Mouse (Mus musculus): ENCODE results near the gene Enc1.

Enc1 gene

DNA sequence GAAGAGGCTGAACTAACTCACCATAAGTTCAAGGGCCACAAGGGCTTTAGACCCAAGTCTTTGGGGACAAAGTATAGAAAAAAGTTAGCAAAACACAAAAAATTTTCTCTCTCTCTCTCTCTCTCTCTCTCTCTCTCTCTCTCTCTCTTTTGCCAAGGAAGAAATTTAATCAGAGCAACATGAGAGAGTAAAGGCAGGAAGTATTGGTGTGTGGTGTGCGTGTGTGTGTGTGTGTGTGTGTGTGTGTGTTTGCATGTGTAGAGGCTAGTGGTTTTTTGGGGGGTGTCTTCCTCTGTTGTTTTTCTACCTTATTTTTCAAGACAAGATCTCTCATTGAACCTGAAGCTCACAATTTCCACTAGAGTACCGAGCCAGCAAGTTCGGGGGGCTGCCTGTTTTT, 46.1 kb downstream of the Enc1 start:
- DNase-seq (ENCODE audit: low read depth in 1 of 2, low spot score in 2 of 2), result no peak

DNA sequence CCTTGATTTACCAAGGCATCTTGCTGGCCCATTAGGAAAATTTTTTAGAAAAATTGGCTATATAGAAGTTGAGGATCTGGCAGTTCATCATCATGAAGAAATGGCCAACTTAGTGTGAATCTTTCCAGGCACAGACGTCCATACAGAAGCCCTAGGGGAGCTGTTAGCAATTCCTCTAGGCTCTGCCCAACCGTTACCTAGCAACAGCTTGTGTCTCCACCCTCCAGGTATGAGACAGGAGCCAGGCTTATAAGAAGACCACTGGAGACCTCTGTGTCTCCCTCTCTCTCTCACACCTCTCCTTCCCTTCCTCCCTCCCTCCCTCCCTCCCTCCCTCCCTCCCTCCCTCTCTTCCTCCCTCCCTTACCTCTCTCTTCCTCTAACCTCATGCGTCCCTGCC, 49.8 kb downstream of the Enc1 start:
- no peak for DNase-seq (ENCODE audit: low read depth in 1 of 2, low spot score in 2 of 2)

DNA sequence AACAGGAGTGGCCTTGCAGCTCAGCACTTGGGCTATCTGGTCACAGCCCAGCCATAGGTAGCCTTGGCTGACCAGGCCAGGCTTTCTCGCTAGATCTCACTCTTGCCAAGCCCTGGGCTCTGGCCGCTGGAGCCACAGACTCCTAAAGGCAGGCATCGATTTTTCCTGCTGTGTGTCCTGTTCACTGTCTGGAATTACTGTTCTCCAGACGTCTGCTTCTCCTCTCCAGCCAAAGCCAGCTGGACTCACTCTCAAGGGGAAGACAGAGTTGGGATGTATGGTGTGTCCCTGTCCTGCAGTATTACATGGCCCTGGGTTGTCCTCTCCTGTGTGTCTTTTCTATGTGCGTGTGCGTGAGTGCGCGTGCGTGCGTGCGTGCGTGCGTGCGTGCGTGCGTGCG, 50.4 kb downstream of the Enc1 start:
- DNase-seq (ENCODE audit: low read depth in 1 of 2, low spot score in 2 of 2), result no peak

DNA sequence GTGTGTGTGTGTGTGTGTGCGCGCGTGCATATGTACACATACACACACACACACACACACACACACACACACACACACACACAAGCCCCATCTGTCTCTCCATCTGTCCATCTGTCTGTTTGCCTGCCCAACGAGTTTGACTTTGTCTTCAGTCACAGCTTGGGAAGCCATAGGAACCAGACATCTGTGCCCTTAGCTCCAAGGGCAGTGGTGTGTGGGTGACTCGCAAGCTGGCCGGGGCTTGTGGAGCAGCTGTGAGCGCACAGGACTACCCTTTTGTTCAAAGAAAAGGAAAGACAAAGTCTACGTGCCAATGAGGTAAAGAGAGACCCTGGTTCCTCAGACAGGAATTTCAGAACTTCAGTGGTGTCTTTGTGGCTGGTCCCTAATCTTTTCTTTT, 51.1 kb downstream of the Enc1 start:
- no peak for DNase-seq (ENCODE audit: low read depth in 1 of 2, low spot score in 2 of 2)

DNA sequence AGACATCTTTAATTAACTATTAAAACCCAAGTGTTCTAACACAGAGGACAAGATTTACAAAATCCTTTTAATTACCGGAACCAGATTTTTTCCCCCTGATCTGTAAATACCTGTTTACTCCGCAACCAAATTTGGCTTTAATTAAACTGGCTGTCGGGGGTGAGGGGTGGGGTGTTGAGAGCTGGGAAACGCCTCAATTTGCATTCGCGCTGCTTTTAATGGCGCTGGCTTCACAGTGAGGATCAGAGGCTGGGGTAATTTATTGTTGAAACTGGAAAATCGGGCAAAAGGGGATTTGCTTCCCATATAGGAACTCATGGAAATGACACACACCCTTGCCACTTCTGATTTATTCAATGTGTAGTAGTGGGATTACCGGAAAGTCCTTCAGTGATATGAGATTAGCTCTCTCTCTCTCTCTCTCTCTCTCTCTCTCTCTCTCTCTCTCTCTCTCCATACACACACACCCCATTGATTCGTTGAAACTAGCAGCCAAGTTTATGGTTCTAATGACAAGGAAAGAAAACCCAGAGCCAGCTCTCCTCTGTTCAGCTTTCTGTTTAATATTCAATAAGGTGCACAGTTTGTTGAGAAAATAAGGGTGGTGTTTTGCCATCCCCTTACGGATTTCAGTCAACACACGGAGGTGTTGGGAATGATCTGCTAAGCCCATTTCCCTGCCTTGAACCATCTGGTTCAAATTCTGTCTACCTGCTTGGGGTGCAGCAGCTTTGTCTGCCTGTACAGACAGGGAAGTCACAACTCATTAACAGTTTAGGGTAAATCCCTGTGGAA, 51.7 kb downstream of the Enc1 start:
- no peak for DNase-seq (ENCODE audit: low read depth in 1 of 2, low spot score in 2 of 2)

DNA sequence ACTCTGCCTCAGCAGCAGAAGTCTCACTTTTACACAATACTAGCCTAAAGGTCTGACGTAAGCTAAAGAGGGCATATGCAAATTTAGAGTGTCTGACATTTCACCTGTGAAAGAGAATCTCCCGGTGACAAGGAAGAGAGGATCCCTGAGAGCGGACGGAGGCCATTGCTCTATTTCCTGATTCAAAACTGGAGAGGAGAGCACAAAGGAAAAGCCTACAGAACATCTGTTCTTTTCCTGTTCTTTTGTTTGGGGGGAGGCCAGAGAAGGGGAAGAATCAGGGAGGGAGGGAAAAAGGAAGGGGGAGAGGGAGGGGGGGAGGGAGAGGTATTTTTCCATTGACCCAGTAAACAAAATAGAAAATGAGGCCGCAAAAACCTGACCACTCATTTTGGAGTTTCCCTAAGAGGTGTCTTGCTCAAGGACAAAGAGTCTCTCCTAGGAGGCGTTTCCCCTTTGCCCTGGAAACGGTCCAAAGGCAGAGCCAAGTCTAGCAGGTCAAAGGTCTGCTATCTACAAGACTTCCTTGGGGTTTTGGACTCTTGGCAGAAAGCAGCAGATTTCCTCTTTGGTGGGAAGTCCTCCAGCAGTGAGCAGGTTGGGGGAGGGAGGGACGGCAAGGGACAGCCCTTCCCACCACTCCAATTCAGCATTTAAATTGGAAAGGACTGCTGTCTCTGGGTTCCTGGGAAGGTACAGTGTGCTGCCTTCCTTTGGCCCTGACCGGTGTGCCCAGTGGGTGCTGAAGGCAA, 54.4 kb downstream of the Enc1 start:
- DNase-seq (ENCODE audit: low read depth in 1 of 2, low spot score in 2 of 2), result no peak

DNA sequence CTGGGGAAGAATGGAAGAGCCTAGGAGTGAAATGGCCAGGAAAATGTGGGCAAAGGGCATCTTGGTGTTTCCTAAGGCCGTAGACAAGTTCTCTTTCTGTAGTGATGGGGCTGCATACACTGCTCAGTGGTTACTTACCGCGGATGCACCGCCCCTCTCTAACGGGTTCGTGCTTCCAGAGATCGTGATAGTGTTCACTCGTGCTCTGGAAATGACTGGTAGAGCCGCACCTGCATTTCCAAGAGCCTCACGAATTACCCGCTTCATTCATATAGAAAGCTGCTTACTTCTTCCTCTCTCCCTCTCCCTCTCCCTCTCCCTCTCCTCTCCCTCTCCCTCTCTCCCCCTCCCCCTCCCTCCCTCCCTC, 54.9 kb downstream of the Enc1 start:
- no peak for DNase-seq (ENCODE audit: low read depth in 1 of 2, low spot score in 2 of 2)

DNA sequence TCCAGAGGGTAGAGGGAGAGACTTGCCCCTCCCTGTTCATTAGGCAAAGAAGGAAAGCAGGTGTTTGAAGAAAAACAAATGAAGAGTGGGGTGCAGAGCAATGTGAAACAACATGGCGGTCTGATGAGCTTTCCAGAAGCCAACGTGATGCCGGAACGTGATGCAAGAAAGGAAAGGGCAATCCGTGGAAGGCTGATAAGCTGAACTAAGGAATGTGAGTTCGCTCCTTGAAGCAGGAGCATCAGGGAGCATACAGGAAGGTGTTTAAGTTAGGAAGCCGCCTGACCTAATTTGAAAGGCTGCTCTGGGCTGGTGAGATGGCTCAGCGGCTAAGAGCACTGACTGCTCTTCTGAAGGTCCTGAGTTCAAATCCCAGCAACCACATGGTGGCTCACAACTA, 55.4 kb downstream of the Enc1 start:
- DNase-seq (ENCODE audit: low read depth in 1 of 2, low spot score in 2 of 2), result no peak

DNA sequence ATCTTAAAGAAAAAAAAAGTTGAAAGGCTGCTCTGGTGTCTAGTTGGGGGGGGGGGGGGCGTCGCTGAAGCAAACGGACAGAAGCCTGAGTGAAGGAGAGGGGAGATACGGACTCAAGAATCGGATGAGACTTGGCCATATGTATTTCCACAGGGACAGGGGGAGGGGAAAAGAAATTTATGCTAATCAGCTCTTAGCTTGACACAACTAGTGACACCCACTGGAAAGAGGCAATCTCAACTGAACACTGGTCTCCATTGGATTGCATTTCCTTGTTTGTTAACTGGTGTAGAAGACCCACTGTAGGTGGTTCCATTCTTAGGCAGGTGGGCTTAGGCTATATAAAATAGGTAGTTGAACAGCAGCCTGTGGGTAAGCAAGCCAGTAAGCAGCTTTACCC, 55.9 kb downstream of the Enc1 start:
- DNase-seq (ENCODE audit: low read depth in 1 of 2, low spot score in 2 of 2), result no peak

DNA sequence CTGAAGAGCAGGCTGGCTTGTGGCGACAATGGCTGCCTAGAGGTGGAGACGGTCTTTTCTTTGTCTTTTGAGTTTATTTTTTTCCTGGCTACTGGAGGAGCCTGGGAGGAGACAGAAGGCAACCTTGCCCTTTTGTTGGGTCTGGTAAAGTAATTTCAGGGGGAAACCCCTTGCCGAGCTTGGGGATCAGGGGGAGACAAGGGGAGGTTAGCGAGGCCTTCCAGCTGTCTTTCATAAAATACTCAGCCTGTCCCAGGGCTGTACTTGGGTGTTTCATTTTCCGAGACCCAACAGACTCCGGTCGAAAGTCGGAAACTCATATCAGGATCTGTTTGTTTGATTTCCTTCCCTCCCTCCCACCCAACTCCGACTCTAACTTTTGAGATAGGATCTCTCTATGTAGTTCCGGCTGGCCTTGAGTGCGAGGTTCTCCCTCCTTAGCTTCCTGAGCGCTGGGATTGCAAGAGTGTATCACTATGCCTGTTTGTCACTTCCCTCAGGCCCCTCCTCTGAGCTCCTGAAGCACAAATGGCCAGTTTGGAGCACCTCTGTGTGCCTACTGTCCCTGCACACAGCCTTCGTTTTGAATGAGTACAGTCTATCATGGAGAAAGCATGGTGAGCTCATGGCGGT, 56.6 kb downstream of the Enc1 start:
- no peak for DNase-seq (ENCODE audit: low read depth in 1 of 2, low spot score in 2 of 2)

DNA sequence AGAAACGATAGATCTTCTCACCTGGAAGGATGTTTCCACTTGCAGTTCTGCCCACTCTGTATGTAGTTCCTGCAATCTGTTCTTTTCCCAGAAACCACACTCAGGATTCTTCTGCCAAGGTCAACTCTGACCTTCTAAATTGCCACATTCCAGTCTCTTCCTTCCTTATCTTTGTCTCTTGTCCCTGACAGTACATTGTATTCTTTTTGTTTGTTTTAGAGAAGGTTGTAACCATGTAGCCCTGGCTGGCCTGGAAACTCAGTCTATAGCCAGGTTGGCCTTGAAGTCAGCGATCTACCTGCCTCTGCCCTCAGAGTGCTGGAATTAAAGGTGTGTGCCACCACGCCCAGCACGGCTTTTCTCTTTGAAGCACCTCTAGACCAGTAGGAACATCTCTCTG, 58.0 kb downstream of the Enc1 start:
- no peak for DNase-seq (ENCODE audit: low read depth in 1 of 2, low spot score in 2 of 2)

DNA sequence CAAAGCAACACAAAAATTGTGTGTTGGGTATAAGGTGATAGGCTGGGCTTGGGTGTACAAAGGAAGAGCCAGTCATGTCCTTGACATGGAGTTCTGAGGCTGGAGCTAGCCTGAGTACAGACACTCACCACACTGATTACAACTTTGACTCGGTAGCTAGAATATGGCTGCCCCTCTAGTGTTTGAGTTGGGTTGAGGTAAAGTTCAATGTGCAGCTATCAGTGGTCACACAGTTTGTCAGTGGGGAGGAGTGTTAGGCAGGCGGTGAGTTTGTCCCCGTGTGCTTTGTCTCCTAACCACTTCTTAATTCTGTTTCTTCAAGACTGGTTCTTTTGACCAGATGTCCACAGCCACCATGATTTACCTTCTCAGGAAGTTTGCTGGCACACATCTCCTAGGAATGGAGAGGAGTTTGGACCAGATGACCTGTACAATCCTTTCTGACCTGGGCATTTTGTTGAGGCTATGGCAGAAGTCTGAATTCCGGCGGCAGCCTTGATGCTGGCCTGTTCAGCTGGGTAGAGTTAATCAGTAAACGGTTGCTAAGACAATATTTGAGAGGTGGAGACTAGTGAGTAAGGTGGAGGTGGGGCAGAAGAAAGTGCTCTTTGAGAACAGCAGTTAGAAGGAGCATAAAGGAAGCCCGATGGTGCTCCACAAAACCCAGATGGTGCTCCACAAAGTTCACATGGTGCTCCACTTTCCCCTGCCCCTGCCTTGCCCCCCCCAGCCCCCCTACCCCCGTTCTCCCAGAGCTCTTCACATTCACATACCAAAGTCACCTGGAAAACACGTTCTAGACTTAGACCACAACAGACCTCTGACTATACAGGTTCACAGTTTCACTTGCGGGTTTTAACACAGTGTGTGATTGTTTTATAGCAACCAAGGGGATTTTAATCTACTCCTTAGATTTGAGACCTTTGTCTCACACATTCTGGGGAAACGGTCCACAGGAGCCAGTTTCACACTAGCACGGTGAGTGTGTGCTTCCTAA, 59.3 kb downstream of the Enc1 start:
- no peak for DNase-seq (ENCODE audit: low read depth in 1 of 2, low spot score in 2 of 2)

Measured in monocyte, adult 2 months (primary cell).